Mouse (Mus musculus) CH12.LX (cell line): ENCODE results near the gene Iqgap3. TPM values are rescaled to one million over a fixed set of nuclear protein-coding genes. Genes with fewer than 3 reads are reported as not detected.
A peak's percentile ranks its signal among the peaks of the same experiment; 100 is the strongest.

Experiments
- DNase-seq: peaks from one replicate; pipeline ENCODE4 v3.0.0-alpha.2; 2013; ENCODE audit errors: extremely low read depth
- H3K27ac ChIP-seq: 2 replicates; pipeline ENCODE4 v1.5.1; 2012; ENCODE audit warnings: low read depth, mild to moderate bottlenecking, control low read depth, moderate library complexity; ENCODE audit not compliant: insufficient read depth
- H3K27me3 ChIP-seq: replicated peaks from 2 replicates; pipeline ENCODE3; 2012; ENCODE audit warnings: inconsistent platforms
- H3K36me3 ChIP-seq, 2 experiments: replicated peaks in 1 of 2; 2 replicates each; pipeline versions ENCODE3 to v1.6.1; 2012; ENCODE audit warnings: inconsistent platforms in 1 of 2, low read length in 1 of 2, mild to moderate bottlenecking in 1 of 2, mixed read lengths in 1 of 2, moderate library complexity in 1 of 2; ENCODE audit not compliant: control insufficient read depth in 1 of 2, insufficient read depth in 1 of 2
- H3K4me1 ChIP-seq, 2 experiments: 2 replicates each; pipeline ENCODE4 v1.6.1; 2012; ENCODE audit warnings: inconsistent platforms in 1 of 2, moderate library complexity in 1 of 2; ENCODE audit not compliant: insufficient read depth in 2 of 2, control insufficient read depth in 1 of 2
- H3K4me2 ChIP-seq: 2 replicates; pipeline ENCODE4 v1.6.1; 2012; ENCODE audit warnings: low read depth, mild to moderate bottlenecking, control low read depth; ENCODE audit not compliant: poor library complexity, insufficient read depth, severe bottlenecking
- H3K4me3 ChIP-seq, 3 experiments: fragments of 150-350 bp in 1 of 3; sonication (generic) in 1 of 3; replicated peaks in 1 of 3; 2 replicates each; pipeline versions ENCODE3 to v1.5.1; 2011 to 2012; ENCODE audit warnings: low read depth in 2 of 3, low read length in 2 of 3, mild to moderate bottlenecking in 2 of 3, moderate library complexity in 2 of 3, control low read depth in 1 of 3, improper control_type of control experiment in 1 of 3, inconsistent platforms in 1 of 3, mixed read lengths in 1 of 3; ENCODE audit not compliant: poor library complexity in 1 of 3
- H3K79me2 ChIP-seq: replicated peaks from 2 replicates; pipeline ENCODE4 v1.6.1; 2012; ENCODE audit warnings: mild to moderate bottlenecking, moderate library complexity; ENCODE audit not compliant: control insufficient read depth, poor library complexity, insufficient read depth, severe bottlenecking; ENCODE audit errors: extremely low read depth
- H3K9ac ChIP-seq: 2 replicates; pipeline ENCODE4 v1.6.1; 2012; ENCODE audit warnings: low read depth, mild to moderate bottlenecking, control low read depth, moderate library complexity; ENCODE audit not compliant: insufficient read depth
- H3K9me3 ChIP-seq: replicated peaks from 2 replicates; pipeline ENCODE3; 2012; ENCODE audit warnings: low read length, inconsistent platforms, mixed read lengths
- BHLHE40 ChIP-seq: IDR thresholded peaks from 2 replicates; pipeline ENCODE4 v1.6.1; 2011; ENCODE audit warnings: mild to moderate bottlenecking, low read depth, low read length, improper control_type of control experiment
- CHD1 ChIP-seq: IDR thresholded peaks from 2 replicates; pipeline ENCODE4 v1.6.1; 2012; ENCODE audit warnings: low read depth, low read length, improper control_type of control experiment, inconsistent platforms
- CTCF ChIP-seq, 2 experiments: IDR thresholded peaks in 1 of 2; conservative IDR thresholded peaks in 1 of 2; 2 replicates each; pipeline ENCODE4 v1.5.1; 2011 to 2012; ENCODE audit warnings: low read depth in 2 of 2, low read length in 2 of 2, improper control_type of control experiment in 1 of 2, inconsistent platforms in 1 of 2, mild to moderate bottlenecking in 1 of 2, moderate library complexity in 1 of 2
- ELF1 ChIP-seq: IDR thresholded peaks from 2 replicates; pipeline ENCODE4 v1.6.1; 2014; ENCODE audit warnings: low read depth, mild to moderate bottlenecking, inconsistent platforms, low read length, improper control_type of control experiment
- EP300 ChIP-seq: IDR thresholded peaks from 2 replicates; pipeline ENCODE4 v1.6.1; 2011; ENCODE audit warnings: low read length, improper control_type of control experiment
- ETS1 ChIP-seq: conservative IDR thresholded peaks from 2 replicates; pipeline ENCODE4 v1.6.1; 2012; ENCODE audit warnings: low read depth, mild to moderate bottlenecking, inconsistent platforms, low read length, improper control_type of control experiment, moderate library complexity
- HCFC1 ChIP-seq: IDR thresholded peaks from 2 replicates; pipeline ENCODE4 v1.6.1; 2012; ENCODE audit warnings: low read depth, mild to moderate bottlenecking, inconsistent platforms, low read length, improper control_type of control experiment
- IRF4 ChIP-seq: IDR thresholded peaks from 2 replicates; pipeline ENCODE4 v1.6.1; 2014; ENCODE audit warnings: low read depth, mild to moderate bottlenecking, inconsistent platforms, low read length, improper control_type of control experiment
- KAT2A ChIP-seq: IDR thresholded peaks from 2 replicates; pipeline ENCODE4 v1.6.1; 2012; ENCODE audit warnings: low read length, improper control_type of control experiment, inconsistent platforms; ENCODE audit not compliant: insufficient replicate concordance
- MAX ChIP-seq: IDR thresholded peaks from 2 replicates; pipeline ENCODE4 v1.6.1; 2011; ENCODE audit warnings: low read length, improper control_type of control experiment
- MAZ ChIP-seq: IDR thresholded peaks from 2 replicates; pipeline ENCODE4 v1.6.1; 2012; ENCODE audit warnings: low read depth, mild to moderate bottlenecking, inconsistent platforms, low read length, improper control_type of control experiment, moderate library complexity
- MEF2A ChIP-seq: IDR thresholded peaks from 2 replicates; pipeline ENCODE4 v1.6.1; 2014; ENCODE audit warnings: low read depth, mild to moderate bottlenecking, inconsistent platforms, low read length, improper control_type of control experiment, borderline replicate concordance
- MYC ChIP-seq: IDR thresholded peaks from 2 replicates; pipeline ENCODE4 v1.6.1; 2011; ENCODE audit warnings: low read depth, mild to moderate bottlenecking, improper control_type of control experiment, low read length
- NELFE ChIP-seq: IDR thresholded peaks from 2 replicates; pipeline ENCODE4 v1.6.1; 2011; ENCODE audit warnings: low read depth, low read length, improper control_type of control experiment
- PAX5 ChIP-seq: IDR thresholded peaks from 2 replicates; pipeline ENCODE4 v1.6.1; 2012; ENCODE audit warnings: low read length, inconsistent platforms, mixed read lengths
- POLR2A ChIP-seq: IDR thresholded peaks from 2 replicates; pipeline ENCODE4 v1.6.1; 2011; ENCODE audit warnings: low read depth, mild to moderate bottlenecking, improper control_type of control experiment, low read length
- RCOR1 ChIP-seq: conservative IDR thresholded peaks from 2 replicates; pipeline ENCODE4 v1.6.1; 2012; ENCODE audit warnings: low read depth, mild to moderate bottlenecking, inconsistent platforms, low read length, improper control_type of control experiment
- SIN3A ChIP-seq: IDR thresholded peaks from 2 replicates; pipeline ENCODE4 v1.6.1; 2012; ENCODE audit warnings: low read length, improper control_type of control experiment, inconsistent platforms
- SMC3 ChIP-seq: IDR thresholded peaks from 2 replicates; pipeline ENCODE4 v1.6.1; 2011; ENCODE audit warnings: low read depth, low read length, improper control_type of control experiment
- TBP ChIP-seq: conservative IDR thresholded peaks from 2 replicates; pipeline ENCODE4 v1.6.1; 2011; ENCODE audit warnings: low read depth, low read length, improper control_type of control experiment
- TCF12 ChIP-seq: IDR thresholded peaks from 2 replicates; pipeline ENCODE4 v1.6.1; 2014; ENCODE audit warnings: low read depth, mild to moderate bottlenecking, inconsistent platforms, low read length, improper control_type of control experiment
- UBTF ChIP-seq: IDR thresholded peaks from 2 replicates; pipeline ENCODE4 v1.6.1; 2012; ENCODE audit warnings: low read depth, mild to moderate bottlenecking, inconsistent platforms, low read length, improper control_type of control experiment, moderate library complexity
- USF1 ChIP-seq: IDR thresholded peaks from 2 replicates; pipeline ENCODE4 v1.6.1; 2014; ENCODE audit warnings: low read depth, mild to moderate bottlenecking, inconsistent platforms, low read length, improper control_type of control experiment
- USF2 ChIP-seq: conservative IDR thresholded peaks from 2 replicates; pipeline ENCODE4 v1.6.1; 2011; ENCODE audit warnings: low read depth, low read length, improper control_type of control experiment
- ZC3H11A ChIP-seq: IDR thresholded peaks from 2 replicates; pipeline ENCODE4 v1.6.1; 2012; ENCODE audit warnings: low read depth, mild to moderate bottlenecking, inconsistent platforms, low read length, improper control_type of control experiment
- ZKSCAN1 ChIP-seq: IDR thresholded peaks from 2 replicates; pipeline ENCODE4 v1.6.1; 2012; ENCODE audit warnings: low read depth, inconsistent platforms, low read length, improper control_type of control experiment, borderline replicate concordance
- ZMIZ1 ChIP-seq: IDR thresholded peaks from 2 replicates; pipeline ENCODE4 v1.6.1; 2012; ENCODE audit warnings: low read depth, mild to moderate bottlenecking, inconsistent platforms, low read length, improper control_type of control experiment
- ZNF384 ChIP-seq: IDR thresholded peaks from 2 replicates; pipeline ENCODE4 v1.6.1; 2012; ENCODE audit warnings: low read depth, low read length, improper control_type of control experiment, inconsistent platforms
- dilution Hi-C: fragments of 300-500 bp; cut with MboI; formaldehyde crosslinking; loops from 2 replicates; pipeline ENCODE4 v1.14.3; 2020; ENCODE audit warnings: low sequenced_read_pairs; ENCODE audit not compliant: extremely low pct_unique_long_range_greater_than_20kb, extremely low pct_ligation_motif_present
- in situ Hi-C: fragments of 300-500 bp; cut with MboI; formaldehyde crosslinking; loops from 3 replicates; pipeline ENCODE4 v1.14.3; 2019; ENCODE audit warnings: low sequenced_read_pairs, low pct_ligation_motif_present, low pct_unique_long_range_greater_than_20kb, mixed read lengths
- polyA plus RNA-seq: library from polyadenylated mRNA; unstranded; fragments of >175 nt; gene quantifications from 2 replicates; pipeline ENCODE4 v1.2.1, GENCODE M21; 2012; ENCODE audit warnings: low read depth; ENCODE audit not compliant: insufficient read length
- total RNA-seq, 2 experiments: library from RNA; depleted of rRNA; stranded (reverse); fragments of 300-350 nt in 1 of 2; fragments of >200 nt in 1 of 2; gene quantifications; 2 replicates each; pipeline ENCODE4 v1.2.3; 2012 to 2014

The Iqgap3 gene
- total and polyA plus RNA-seq, 3 experiments: 13.0 to 21.9 (median 18.3) TPM

GRCm38 (mm10) chr3:88148776-88149509, 67.2 kb downstream of the Iqgap3 start:
- dilution Hi-C loops: no loop called here
- peaks cover 5 to 41% of the 10 kb centered on the region in 2 experiments for H3K36me3 ChIP-seq
- in situ Hi-C loops: no loop called here
- peak; percentile 82 for DNase-seq
- peaks cover 93% of the 10 kb centered on the region for H3K79me2 ChIP-seq
- H3K4me3 ChIP-seq: peak overlapping the region; percentile 42 to 43 (median 42)
- peak overlapping the region; percentile 99 for H3K4me2 ChIP-seq
- H3K27ac ChIP-seq: peak overlapping the region; percentile 97
- TF ChIP-seq MEF2A: no peak
- TF ChIP-seq HCFC1: no peak
- peak; percentile 66 for TF ChIP-seq SIN3A
- TF ChIP-seq MAZ: peak; percentile 4; the same call in 1 of the 2 replicates
- TF ChIP-seq MAX: 0 out of 2 replicates have a peak, but pooled peaks have one; percentile 35
- no peak for TF ChIP-seq ELF1
- TF ChIP-seq ZKSCAN1: no peak
- TF ChIP-seq RCOR1: no peak
- TF ChIP-seq BHLHE40: no peak; the same call in 1 of the 2 replicates
- TF ChIP-seq EP300: peak; percentile 51
- no peak for TF ChIP-seq ZC3H11A
- no peak for TF ChIP-seq USF2
- 0 out of 2 replicates have a peak, but pooled peaks have one; percentile 56 for TF ChIP-seq UBTF
- TF ChIP-seq POLR2A: peak; percentile 66
- no peak; the same call in 1 of the 2 replicates for TF ChIP-seq CHD1
- TF ChIP-seq NELFE: no peak; the same call in 1 of the 2 replicates
- TF ChIP-seq MYC: no peak
- no peak for TF ChIP-seq SMC3
- TF ChIP-seq TCF12: peak; percentile 76; the same call in 1 of the 2 replicates
- TF ChIP-seq PAX5: no peak
- peak; percentile 62; the same call in 1 of the 2 replicates for TF ChIP-seq ZMIZ1
- peak; percentile 25 for TF ChIP-seq ETS1
- TF ChIP-seq IRF4: peak; percentile 35; the same call in 1 of the 2 replicates
- TF ChIP-seq TBP: peak; percentile 94
- no peak for TF ChIP-seq ZNF384
- no peak for TF ChIP-seq USF1
- no peak for TF ChIP-seq CTCF (conservative IDR thresholded peaks at IDR 0.05 in 1 of 2, IDR thresholded peaks at IDR 0.05 in 1 of 2; ENCODE audit: low read depth in 2 of 2, low read length in 2 of 2)
- TF ChIP-seq KAT2A: no peak
- H3K27me3 ChIP-seq: no peaks in the 10 kb centered on the region
- H3K9ac ChIP-seq: peak overlapping the region; percentile 96
- H3K4me1 ChIP-seq: peaks cover 49 to 85% of the 10 kb centered on the region in 2 experiments
- no peaks in the 10 kb centered on the region for H3K9me3 ChIP-seq
